Mouse (Mus musculus) lung, adult 2 months (tissue): Measurements from ENCODE around the gene Cmas.

Experiments used
- CTCF ChIP-seq: fragments of 200-500 bp; IDR thresholded peaks from 2 replicates; pipeline ENCODE4 v1.5.1; 2011; ENCODE audit warnings: mild to moderate bottlenecking, low read length, control low read depth; ENCODE audit not compliant: insufficient read depth
- POLR2A ChIP-seq: fragments of 200-500 bp; IDR thresholded peaks from 2 replicates; pipeline ENCODE4 v1.6.1; 2011; ENCODE audit warnings: low read depth, mild to moderate bottlenecking, control low read depth, low read length, borderline replicate concordance; ENCODE audit errors: extremely low read depth

DNA sequence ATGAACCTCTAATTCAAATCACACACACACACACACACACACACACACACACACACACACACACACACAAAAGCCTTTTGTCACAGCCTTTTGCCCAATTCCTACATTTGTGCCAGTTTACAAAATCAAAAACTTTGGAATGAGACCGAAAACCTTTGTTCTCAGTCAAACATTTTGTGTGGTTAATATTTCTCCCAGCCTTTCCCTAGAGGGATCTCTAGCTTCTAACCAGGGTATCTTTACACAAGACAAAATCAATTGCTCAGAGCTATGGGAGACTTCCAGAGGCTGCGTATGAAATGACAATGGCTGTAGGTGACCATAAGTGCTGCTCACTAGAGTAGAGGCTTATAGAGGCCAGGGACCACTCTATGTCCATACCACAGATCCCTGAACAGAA lies 18.3 kb upstream of the Cmas start:
- TF ChIP-seq CTCF (no peak), POLR2A (no peak)
